Mouse (Mus musculus) ES-E14 (cell line): ENCODE data around the gene Adam17.

ENCODE experiments used
- CHD2 ChIP-seq: IDR thresholded peaks from 2 replicates; pipeline ENCODE4 v1.6.1; 2014; ENCODE audit warnings: mild to moderate bottlenecking, low read depth, low read length, inconsistent platforms
- MAFK ChIP-seq: IDR thresholded peaks from 2 replicates; pipeline ENCODE4 v1.6.1; 2014; ENCODE audit warnings: mild to moderate bottlenecking, low read depth, low read length, inconsistent platforms; ENCODE audit not compliant: insufficient read depth
- ZC3H11A ChIP-seq: IDR thresholded peaks from 2 replicates; pipeline ENCODE4 v1.6.1; 2012; ENCODE audit warnings: low read depth, mild to moderate bottlenecking, inconsistent platforms, low read length, borderline replicate concordance
- ZNF384 ChIP-seq: IDR thresholded peaks from 2 replicates; pipeline ENCODE4 v1.6.1; 2012; ENCODE audit warnings: low read depth, low read length, inconsistent platforms

GRCm38 (mm10) chr12:21298856-21299255, 74.6 kb downstream of the Adam17 start:
- TF ChIP-seq CHD2 (no peak), ZNF384 (no peak), ZC3H11A (no peak), MAFK (no peak)
